Mouse (Mus musculus): ENCODE data around the gene Ralgapb. TPM values are rescaled to one million over a fixed set of nuclear protein-coding genes. Genes with fewer than 3 reads are reported as not detected.

The Ralgapb gene
- polyA plus RNA-seq, 1 experiment, result 8.4 TPM

DNA sequence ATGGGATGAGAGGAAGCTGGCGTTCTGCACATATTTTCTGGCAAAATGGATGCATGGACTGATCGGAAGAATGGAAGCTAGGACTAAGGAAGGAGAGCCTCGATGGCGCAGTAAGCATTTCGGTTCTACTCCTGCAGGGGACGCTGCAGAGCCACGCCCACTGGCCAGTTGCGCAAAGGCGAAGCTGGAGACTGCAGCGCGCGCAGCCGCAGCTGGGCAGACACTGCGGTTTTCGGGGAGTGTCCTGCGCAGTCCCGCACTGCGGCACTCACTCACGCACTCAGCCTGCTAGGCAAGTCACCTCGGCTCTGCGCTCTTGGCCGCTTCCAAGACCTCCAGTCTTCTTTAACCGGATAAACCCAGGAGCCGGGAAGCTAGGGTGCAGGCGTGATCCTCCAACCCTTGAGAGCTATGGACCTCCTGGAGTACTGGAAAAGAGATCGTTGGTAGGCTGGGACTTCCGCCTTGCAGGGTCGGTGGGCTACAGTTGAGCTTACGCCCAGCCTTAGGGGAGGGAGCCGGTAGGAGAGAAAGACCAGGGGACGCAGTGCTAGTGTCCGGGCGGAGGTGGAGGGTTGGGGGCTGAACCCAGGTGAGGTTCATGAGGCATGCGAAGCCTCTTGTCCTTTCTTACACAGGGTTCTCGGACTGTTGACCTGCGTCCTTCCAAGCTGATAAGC is 34.1 kb upstream of the Ralgapb start, which contains the start of gene Snhg11:
Gene Snhg11 (plus strand): TSS at position 196 of the 680 bp plus-strand sequence.
- TF ChIP-seq MYOG (IDR thresholded peaks at IDR 0.05; ENCODE audit: control insufficient read depth, extremely low read depth, insufficient read length) (no peak), CEBPB (IDR thresholded peaks at IDR 0.05; ENCODE audit: low read depth) (no peak), MYOD1 (IDR thresholded peaks at IDR 0.05; ENCODE audit: control insufficient read depth, insufficient read length, low read depth) (no peak), MAX (IDR thresholded peaks at IDR 0.05) (no peak), USF1 (IDR thresholded peaks at IDR 0.05; ENCODE audit: low read depth) (no peak)
- H3K79me2 ChIP-seq (ENCODE audit: control insufficient read depth, insufficient read depth), result no peaks in the 10 kb centered on the region
- H3K79me3 ChIP-seq (ENCODE audit: low read depth), result no peaks in the 10 kb centered on the region
- no peak within 1 kb of the TSS for H3ac ChIP-seq (ENCODE audit: control insufficient read depth, insufficient read length, low read depth)
- H3K27me3 ChIP-seq (ENCODE audit: control insufficient read depth, insufficient read depth, insufficient read length), result peaks cover 50% of the 10 kb centered on the region
- H3K36me3 ChIP-seq (ENCODE audit: control insufficient read depth, insufficient read depth), result no peaks in the 10 kb centered on the region
- no peak within 1 kb of the TSS for H3K4me3 ChIP-seq (ENCODE audit: insufficient read depth, poor library complexity, severe bottlenecking)

DNA sequence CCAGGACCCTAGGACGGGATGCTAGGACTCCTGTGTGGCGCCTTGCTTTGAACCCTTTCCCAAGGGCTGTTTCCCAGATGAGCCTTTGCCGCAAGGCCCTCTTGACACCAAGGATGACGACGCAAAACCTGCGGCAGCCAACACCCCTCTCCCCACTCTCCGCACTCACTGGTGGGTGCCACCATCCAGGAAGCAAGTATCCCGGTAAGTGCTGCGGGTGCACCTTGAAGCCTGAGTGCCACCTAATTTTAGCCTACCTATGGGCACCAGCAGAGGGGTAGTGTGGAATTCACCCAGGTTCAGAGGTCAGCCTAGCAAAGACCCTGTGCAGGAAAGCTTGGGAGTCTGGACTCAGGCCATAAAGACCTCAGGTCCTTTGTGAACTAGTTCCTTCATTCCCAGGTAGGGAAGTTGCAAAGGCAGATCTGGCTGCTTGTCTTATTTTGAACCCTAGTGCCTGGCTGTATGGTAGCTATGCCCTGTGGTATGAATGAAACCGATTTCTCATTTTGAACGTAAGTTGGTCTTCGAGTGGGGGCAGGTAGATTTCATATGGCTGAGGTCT is 33.4 kb upstream of the Ralgapb start:
- Histone ChIP-seq H3K79me3 (ENCODE audit: low read depth) (no peaks in the 10 kb centered on the region), H3K27me3 (ENCODE audit: control insufficient read depth, insufficient read depth, insufficient read length) (peaks cover 50% of the 10 kb centered on the region), H3K4me3 (ENCODE audit: insufficient read depth, poor library complexity, severe bottlenecking) (no peak overlapping the region), H3K79me2 (ENCODE audit: control insufficient read depth, insufficient read depth) (no peaks in the 10 kb centered on the region), H3K36me3 (ENCODE audit: control insufficient read depth, insufficient read depth) (no peaks in the 10 kb centered on the region), H3ac (ENCODE audit: control insufficient read depth, insufficient read length, low read depth) (no peak overlapping the region)
- TF ChIP-seq CTCF (IDR thresholded peaks at IDR 0.05; ENCODE audit: control insufficient read depth, insufficient read depth, insufficient read length), result no peak
- TF ChIP-seq CEBPB (IDR thresholded peaks at IDR 0.05; ENCODE audit: low read depth), result no peak
- no peak for TF ChIP-seq USF1 (IDR thresholded peaks at IDR 0.05; ENCODE audit: low read depth)
- TF ChIP-seq MYOG (IDR thresholded peaks at IDR 0.05; ENCODE audit: control insufficient read depth, extremely low read depth, insufficient read length), result no peak
- no peak for TF ChIP-seq MYOD1 (IDR thresholded peaks at IDR 0.05; ENCODE audit: control insufficient read depth, insufficient read length, low read depth)
- TF ChIP-seq MAX (IDR thresholded peaks at IDR 0.05), result no peak
- no peak for TF ChIP-seq FOSL1 (IDR thresholded peaks at IDR 0.05; ENCODE audit: insufficient read depth, low read length, poor library complexity, severe bottlenecking)

DNA sequence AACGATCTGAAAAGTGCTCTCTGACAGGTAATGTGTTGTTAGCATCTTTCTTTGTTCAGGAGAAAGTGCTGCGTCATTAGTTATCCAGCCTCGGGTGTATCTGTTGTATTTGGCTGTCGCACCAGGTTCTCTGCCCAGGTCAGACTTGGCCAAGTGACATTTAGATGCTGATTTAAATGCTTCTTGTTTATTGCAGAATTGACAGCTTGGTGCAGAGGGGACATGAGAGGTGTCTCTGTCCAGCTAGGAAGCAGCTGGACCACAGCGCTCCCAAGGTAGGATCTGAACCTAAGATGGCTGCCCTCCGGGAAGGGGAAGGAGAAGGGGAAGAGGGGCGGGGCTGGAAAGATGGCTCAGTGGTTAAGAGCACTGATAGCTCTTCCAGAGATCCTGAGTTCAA is 32.9 kb upstream of the Ralgapb start:
- H3K4me3 ChIP-seq (ENCODE audit: insufficient read depth, poor library complexity, severe bottlenecking), result no peak overlapping the region
- no peaks in the 10 kb centered on the region for H3K36me3 ChIP-seq (ENCODE audit: control insufficient read depth, insufficient read depth)
- no peak overlapping the region for H3ac ChIP-seq (ENCODE audit: control insufficient read depth, insufficient read length, low read depth)
- TF ChIP-seq FOSL1 (IDR thresholded peaks at IDR 0.05; ENCODE audit: insufficient read depth, low read length, poor library complexity, severe bottlenecking) (no peak), MAX (IDR thresholded peaks at IDR 0.05) (no peak), CEBPB (IDR thresholded peaks at IDR 0.05; ENCODE audit: low read depth) (no peak), MYOD1 (IDR thresholded peaks at IDR 0.05; ENCODE audit: control insufficient read depth, insufficient read length, low read depth) (no peak), USF1 (IDR thresholded peaks at IDR 0.05; ENCODE audit: low read depth) (no peak), MYOG (IDR thresholded peaks at IDR 0.05; ENCODE audit: control insufficient read depth, extremely low read depth, insufficient read length) (no peak), CTCF (IDR thresholded peaks at IDR 0.05; ENCODE audit: control insufficient read depth, insufficient read depth, insufficient read length) (no peak)
- H3K27me3 ChIP-seq (ENCODE audit: control insufficient read depth, insufficient read depth, insufficient read length), result peaks cover 50% of the 10 kb centered on the region
- H3K79me2 ChIP-seq (ENCODE audit: control insufficient read depth, insufficient read depth), result no peaks in the 10 kb centered on the region
- H3K79me3 ChIP-seq (ENCODE audit: low read depth), result no peaks in the 10 kb centered on the region

DNA sequence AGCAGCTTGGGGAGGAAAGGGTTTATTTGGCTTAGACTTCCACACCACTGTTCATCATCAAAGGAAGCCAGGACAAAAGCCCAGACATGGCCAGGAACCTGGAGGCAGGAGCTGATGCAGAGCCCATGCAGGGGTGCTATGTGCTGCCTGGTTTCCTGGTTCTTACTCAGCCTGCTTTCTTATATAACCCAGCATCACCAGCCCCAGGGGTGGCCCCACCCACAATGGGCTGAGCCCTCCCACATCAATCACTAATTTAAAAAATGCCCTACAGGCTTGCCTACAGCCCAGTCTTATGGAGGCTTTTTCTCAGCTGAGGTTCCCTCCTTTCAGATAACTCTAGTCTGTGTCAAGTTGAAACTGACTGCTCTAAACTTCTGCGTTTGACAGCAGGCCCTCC is 31.8 kb upstream of the Ralgapb start:
- no peaks in the 10 kb centered on the region for H3K36me3 ChIP-seq (ENCODE audit: control insufficient read depth, insufficient read depth)
- H3K27me3 ChIP-seq (ENCODE audit: control insufficient read depth, insufficient read depth, insufficient read length), result peaks cover 49% of the 10 kb centered on the region
- no peak overlapping the region for H3ac ChIP-seq (ENCODE audit: control insufficient read depth, insufficient read length, low read depth)
- TF ChIP-seq MYOD1 (IDR thresholded peaks at IDR 0.05; ENCODE audit: control insufficient read depth, insufficient read length, low read depth) (no peak), USF1 (IDR thresholded peaks at IDR 0.05; ENCODE audit: low read depth) (no peak), FOSL1 (IDR thresholded peaks at IDR 0.05; ENCODE audit: insufficient read depth, low read length, poor library complexity, severe bottlenecking) (no peak), CEBPB (IDR thresholded peaks at IDR 0.05; ENCODE audit: low read depth) (no peak), MYOG (IDR thresholded peaks at IDR 0.05; ENCODE audit: control insufficient read depth, extremely low read depth, insufficient read length) (no peak), MAX (IDR thresholded peaks at IDR 0.05) (no peak), CTCF (IDR thresholded peaks at IDR 0.05; ENCODE audit: control insufficient read depth, insufficient read depth, insufficient read length) (no peak)
- H3K79me2 ChIP-seq (ENCODE audit: control insufficient read depth, insufficient read depth), result no peaks in the 10 kb centered on the region
- no peaks in the 10 kb centered on the region for H3K79me3 ChIP-seq (ENCODE audit: low read depth)
- no peak overlapping the region for H3K4me3 ChIP-seq (ENCODE audit: insufficient read depth, poor library complexity, severe bottlenecking)

DNA sequence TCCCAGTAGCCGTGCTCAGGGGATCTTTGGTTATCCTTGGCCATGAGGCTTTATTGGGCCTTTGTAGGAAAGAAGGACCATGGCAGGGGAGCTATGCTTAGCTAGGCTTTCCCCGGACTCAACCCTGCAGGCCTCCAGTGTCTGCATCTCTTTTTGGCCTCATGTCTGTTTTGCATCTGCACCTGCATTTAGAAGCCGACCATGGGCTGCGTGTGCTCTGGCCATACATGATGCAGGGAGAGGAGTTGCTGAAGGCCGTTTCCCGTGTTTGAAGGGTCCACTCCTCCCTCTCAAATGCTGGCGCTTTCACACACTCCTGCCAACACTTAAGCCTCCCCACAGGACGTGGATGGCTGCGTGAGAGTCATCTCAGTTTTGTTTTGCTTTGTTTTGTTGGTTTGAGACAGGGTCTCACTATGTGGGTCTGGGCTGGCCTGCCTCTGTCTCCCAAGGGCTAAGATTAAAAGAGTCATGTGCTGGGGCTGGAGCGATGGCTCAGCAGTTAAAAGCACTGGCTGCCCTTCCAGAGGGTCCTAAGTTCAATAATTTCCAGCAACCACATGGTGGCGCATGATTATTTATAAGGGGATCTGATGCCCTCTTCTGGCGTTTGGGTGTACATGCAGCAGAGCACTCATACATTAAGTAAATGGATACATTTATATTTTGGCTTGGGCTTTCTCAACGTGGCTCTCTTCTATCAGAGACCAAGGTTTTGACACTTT is 30.1 kb upstream of the Ralgapb start:
- H3ac ChIP-seq (ENCODE audit: control insufficient read depth, insufficient read length, low read depth), result no peak overlapping the region
- H3K36me3 ChIP-seq (ENCODE audit: control insufficient read depth, insufficient read depth), result no peaks in the 10 kb centered on the region
- H3K4me3 ChIP-seq (ENCODE audit: insufficient read depth, poor library complexity, severe bottlenecking), result no peak overlapping the region
- TF ChIP-seq CEBPB (IDR thresholded peaks at IDR 0.05; ENCODE audit: low read depth), result no peak
- no peak for TF ChIP-seq MYOD1 (IDR thresholded peaks at IDR 0.05; ENCODE audit: control insufficient read depth, insufficient read length, low read depth)
- TF ChIP-seq MYOG (IDR thresholded peaks at IDR 0.05; ENCODE audit: control insufficient read depth, extremely low read depth, insufficient read length), result no peak
- no peak for TF ChIP-seq MAX (IDR thresholded peaks at IDR 0.05)
- peak; percentile 85 for TF ChIP-seq CTCF (IDR thresholded peaks at IDR 0.05; ENCODE audit: control insufficient read depth, insufficient read depth, insufficient read length)
- no peak for TF ChIP-seq FOSL1 (IDR thresholded peaks at IDR 0.05; ENCODE audit: insufficient read depth, low read length, poor library complexity, severe bottlenecking)
- H3K27me3 ChIP-seq (ENCODE audit: control insufficient read depth, insufficient read depth, insufficient read length), result peaks cover 33% of the 10 kb centered on the region
- no peaks in the 10 kb centered on the region for H3K79me2 ChIP-seq (ENCODE audit: control insufficient read depth, insufficient read depth)
- H3K79me3 ChIP-seq (ENCODE audit: low read depth), result no peaks in the 10 kb centered on the region
